Mouse (Mus musculus) G1E (cell line): ENCODE results near the gene Usp17le.

Experiments used
- CTCF ChIP-seq: IDR thresholded peaks from 2 replicates; pipeline ENCODE4 v1.5.1; 2012; ENCODE audit warnings: low read depth, low read length, inconsistent platforms, mixed read lengths
- GATA1 ChIP-seq: IDR thresholded peaks from 2 replicates; pipeline ENCODE4 v1.6.1; 2012; ENCODE audit warnings: borderline replicate concordance, low read length, inconsistent platforms, mixed read lengths
- TAL1 ChIP-seq: conservative IDR thresholded peaks from 2 replicates; pipeline ENCODE4 v1.6.1; 2012; ENCODE audit warnings: low read depth, low read length, inconsistent platforms, mixed read lengths

DNA sequence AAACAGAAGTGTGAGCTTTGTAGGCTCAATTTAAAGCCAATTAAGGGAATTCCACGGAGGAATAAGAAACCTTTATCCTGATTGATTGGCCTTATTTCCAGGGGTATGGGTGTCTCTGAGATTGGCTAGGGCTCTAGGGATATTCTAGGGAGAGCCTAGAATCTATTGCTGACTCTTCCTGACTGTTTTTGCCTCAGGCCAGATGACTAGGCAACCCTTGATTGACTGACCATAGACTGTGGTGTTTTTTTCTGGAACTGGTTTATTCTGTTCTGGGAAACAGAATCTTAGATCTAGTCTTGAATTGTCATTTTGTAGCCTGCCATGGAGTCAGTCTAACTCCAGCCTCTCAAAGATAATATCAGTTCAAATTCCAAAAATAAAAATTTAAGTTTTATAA is 13.5 kb upstream of the Usp17le start:
- TF ChIP-seq CTCF (no peak), TAL1 (no peak), GATA1 (no peak)
